Mouse (Mus musculus): ENCODE results near the gene Babam2. TPM values are rescaled to one million over a fixed set of nuclear protein-coding genes. Genes with fewer than 3 reads are reported as not detected.

Babam2 gene
- total RNA-seq, 1 experiment from 2014 or later: 38.9 TPM

DNA sequence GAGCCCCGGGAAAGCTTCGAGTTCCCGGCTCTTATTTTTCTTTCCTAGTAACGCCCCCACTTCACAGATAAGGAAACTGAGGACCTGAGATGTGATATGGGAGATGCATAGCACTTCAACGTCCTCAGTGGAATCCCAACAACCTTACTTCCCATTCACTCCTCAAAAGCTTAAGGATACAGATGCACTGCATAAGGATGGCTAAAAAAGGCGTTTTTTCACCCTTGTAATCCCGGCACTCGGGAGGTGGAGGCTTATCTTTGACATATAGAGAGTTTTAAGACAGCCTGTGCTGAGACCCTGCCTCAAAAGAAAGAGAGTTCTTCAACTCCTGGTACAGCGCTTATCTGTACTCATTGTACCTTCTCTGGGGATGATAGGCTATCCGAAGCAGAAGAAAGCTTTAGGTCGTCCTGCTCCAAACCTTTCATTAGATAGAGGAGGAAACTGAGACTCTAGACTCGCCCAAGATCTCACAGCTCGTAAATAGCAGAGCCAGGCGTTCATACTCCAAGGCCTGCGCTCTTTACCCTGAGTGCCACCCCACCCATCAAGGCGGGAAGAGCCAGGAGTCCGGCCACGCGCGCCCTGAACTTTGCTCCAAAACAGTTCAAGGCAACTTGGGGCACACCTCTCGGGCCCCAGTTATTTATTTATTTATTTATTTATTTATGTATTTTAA lies 436.7 kb downstream of the Babam2 start:
- no peak for ATAC-seq (replicated peaks; ENCODE audit: low read depth, poor library complexity, severe bottlenecking)

Other genes with a start within 250 kb of the Babam2 start
- 32.1 and 52.6 TPM in 2 replicates for gene Zfp512, start 245.3 kb upstream of the Babam2 start, total RNA-seq (2017)
- gene 4930548H24Rik, start 211.9 kb upstream of the Babam2 start, total RNA-seq (2017): 0.87 TPM in 1 of 2 replicates, not detected in the other
- gene Gpn1, start 202.9 kb upstream of the Babam2 start, total RNA-seq (2017): 19.4 and 37.1 TPM in 2 replicates
- gene Slc4a1ap, start 170.7 kb upstream of the Babam2 start, total RNA-seq (2017): 55.9 and 61.4 TPM in 2 replicates
- gene Supt7l, start 169.9 kb upstream of the Babam2 start, total RNA-seq (2017): 21.4 and 24.9 TPM in 2 replicates
- 133 and 158 TPM in 2 replicates for gene Mrpl33, start 100.7 kb upstream of the Babam2 start, total RNA-seq (2017)
- 9.6 and 16.8 TPM in 2 replicates for gene Rbks, start 57 bp upstream of the Babam2 start, total RNA-seq (2017)